Mouse (Mus musculus) cortical plate, adult 2 months (tissue): ENCODE data around the gene Defb21. TPM values are rescaled to one million over a fixed set of nuclear protein-coding genes. Genes with fewer than 3 reads are reported as not detected.
A peak's percentile ranks its signal among the peaks of the same experiment; 100 is the strongest.

Source experiments
- H3K27ac ChIP-seq: fragments of 200-500 bp; 2 replicates; pipeline ENCODE4 v1.5.1; 2012; ENCODE audit warnings: low read length, control low read depth, inconsistent platforms; ENCODE audit not compliant: insufficient read depth
- H3K4me1 ChIP-seq: fragments of 200-500 bp; 2 replicates; pipeline ENCODE4 v1.6.1; 2011; ENCODE audit warnings: low read length; ENCODE audit not compliant: control insufficient read depth, insufficient read depth
- H3K4me3 ChIP-seq: fragments of 200-500 bp; 2 replicates; pipeline ENCODE4 v1.5.1; 2011; ENCODE audit warnings: mild to moderate bottlenecking, low read length, control low read depth; ENCODE audit not compliant: insufficient read depth
- CTCF ChIP-seq: fragments of 200-500 bp; IDR thresholded peaks from 2 replicates; pipeline ENCODE4 v1.5.1; 2011; ENCODE audit warnings: mild to moderate bottlenecking, control low read depth, low read length; ENCODE audit not compliant: insufficient read depth; ENCODE audit errors: extremely low read depth
- POLR2A ChIP-seq: fragments of 200-500 bp; IDR thresholded peaks from 2 replicates; pipeline ENCODE4 v1.6.1; 2011; ENCODE audit warnings: mild to moderate bottlenecking, low read length, control low read depth; ENCODE audit not compliant: insufficient read depth; ENCODE audit errors: extremely low read depth
- polyA plus RNA-seq: library from polyadenylated mRNA; depleted of rRNA; stranded (reverse); fragments of >200 nt; gene quantifications from 2 replicates; pipeline ENCODE4 v1.2.3, GENCODE M21; 2012

Defb21 gene
- polyA plus RNA-seq, 1 experiment = not detected

DNA sequence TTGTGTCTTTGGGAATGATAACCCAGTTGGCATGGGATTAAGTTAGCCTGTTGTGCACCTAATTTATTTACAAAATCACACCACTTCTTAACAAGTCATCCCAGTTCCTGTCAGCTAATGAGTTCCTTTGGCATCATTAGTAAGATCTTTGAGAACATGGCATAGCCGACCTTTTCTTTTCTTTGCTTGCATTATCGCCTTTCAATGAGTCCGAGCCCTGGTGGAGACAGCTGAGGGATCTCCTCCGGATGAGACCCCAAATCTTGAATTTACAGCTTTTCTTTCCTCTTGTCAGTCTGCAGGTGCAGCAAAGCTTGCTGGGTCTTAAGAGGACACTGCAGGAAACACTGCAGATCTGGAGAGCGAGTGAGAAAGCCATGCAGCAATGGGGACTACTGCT, 3.5 kb upstream of the Defb21 start, which contains the start of gene Gm17416:
Gene Gm17416 (plus strand): TSS at position 301 of the 400 bp plus-strand sequence.
- no peak within 1 kb of the TSS for H3K4me3 ChIP-seq
- TF ChIP-seq CTCF (no peak), POLR2A (no peak)
- no peaks in the 10 kb centered on the region for H3K4me1 ChIP-seq

DNA sequence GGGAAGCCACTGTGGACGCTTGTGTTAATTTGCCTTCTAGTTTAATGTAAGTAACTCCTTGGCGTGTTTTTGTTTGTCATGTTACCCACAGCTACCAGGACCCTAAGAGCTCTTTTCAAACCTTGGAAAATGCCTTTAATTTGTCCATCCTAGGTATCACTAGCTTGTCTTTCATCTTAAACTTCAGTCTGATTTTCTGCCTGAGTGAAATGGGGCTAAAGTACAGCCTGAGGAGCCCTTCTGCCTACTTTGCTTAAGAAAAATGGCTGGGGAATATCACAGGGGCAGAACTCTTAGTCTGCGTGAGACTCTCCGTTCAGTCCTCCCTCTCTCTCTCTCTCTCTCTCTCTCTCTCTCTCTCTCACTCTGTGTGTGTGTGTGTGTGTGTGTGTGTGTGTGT, 2.7 kb upstream of the Defb21 start:
- no peaks in the 10 kb centered on the region for H3K4me1 ChIP-seq
- TF ChIP-seq POLR2A (no peak), CTCF (no peak)
- H3K27ac ChIP-seq = no peak overlapping the region
- H3K4me3 ChIP-seq = no peak overlapping the region

More for the DNA sequence above, 3.5 kb upstream of the Defb21 start, which contains the start of gene Gm17416:
- H3K27ac ChIP-seq = no peak within 1 kb of the TSS

DNA sequence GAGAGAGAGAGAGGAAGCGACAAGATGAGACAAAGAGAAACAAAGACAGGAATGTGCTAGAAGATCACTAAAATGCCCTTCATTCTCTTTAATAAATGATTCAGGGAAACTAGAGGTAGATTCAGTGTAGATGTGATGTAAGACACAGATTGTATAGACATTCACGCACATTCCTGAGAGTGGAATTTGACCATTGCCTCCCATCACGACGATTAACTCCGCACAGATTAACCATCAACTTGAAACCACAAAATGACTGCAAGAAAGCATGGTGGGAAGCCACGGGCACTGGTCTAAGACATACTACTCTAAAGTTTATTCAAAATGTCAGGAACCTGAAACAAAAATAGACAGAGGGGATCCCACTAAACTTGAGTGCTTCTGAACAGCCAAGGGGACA, 2.2 kb upstream of the Defb21 start:
- no peak for TF ChIP-seq POLR2A
- no peak for TF ChIP-seq CTCF
- Histone ChIP-seq H3K4me3 (no peak overlapping the region), H3K4me1 (no peaks in the 10 kb centered on the region), H3K27ac (no peak overlapping the region)

DNA sequence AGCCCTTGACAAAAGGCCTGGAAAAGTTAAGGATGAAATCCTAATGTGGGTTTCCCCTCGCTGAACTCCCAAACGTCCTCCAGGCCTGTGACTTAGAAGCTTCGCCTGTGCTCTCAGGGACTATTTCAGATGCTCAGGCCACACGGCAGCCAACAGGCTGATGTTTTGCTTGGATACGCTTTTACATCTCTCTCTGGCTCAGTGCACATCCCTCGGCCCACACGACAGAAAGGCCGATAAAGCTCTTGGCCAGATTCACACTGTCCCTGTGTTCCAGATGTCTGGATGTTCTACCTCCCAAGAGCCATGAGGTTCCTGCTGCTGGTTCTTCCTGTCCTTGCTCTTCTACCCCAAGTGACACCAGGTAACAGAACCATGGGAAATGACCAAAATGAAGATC, 940 bp downstream of the Defb21 start:
- TF ChIP-seq CTCF (no peak), POLR2A (no peak)
- Histone ChIP-seq H3K4me3 (no peak overlapping the region), H3K27ac (no peak overlapping the region), H3K4me1 (no peaks in the 10 kb centered on the region)

DNA sequence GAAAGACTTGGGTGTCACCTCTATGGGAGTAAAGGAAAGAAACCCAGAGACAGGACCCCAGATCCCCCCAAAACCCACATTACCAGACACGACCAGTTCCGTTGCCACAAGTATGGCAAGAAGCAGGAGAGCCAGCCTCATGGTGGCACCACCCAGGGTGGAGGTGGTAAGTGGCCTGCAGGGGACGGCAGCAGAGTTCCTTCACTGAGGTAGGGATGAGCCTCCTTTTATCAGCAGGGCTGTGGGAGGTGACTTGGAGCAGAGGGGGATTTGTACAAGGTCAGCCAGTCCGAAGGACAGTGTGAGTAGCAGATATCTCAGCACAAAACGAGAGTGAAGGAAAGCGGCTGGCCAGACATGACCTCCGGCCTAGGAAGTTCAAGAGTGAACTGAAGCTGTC, 7.6 kb downstream of the Defb21 start, which contains the start of gene Defb19:
Gene Defb19 (minus strand): TSS at position 206 of the 400 bp plus-strand sequence.
- Histone ChIP-seq H3K27ac (no peak within 1 kb of the TSS), H3K4me3 (no peak within 1 kb of the TSS), H3K4me1 (no peaks in the 10 kb centered on the region)
- TF ChIP-seq POLR2A (no peak), CTCF (no peak)

DNA sequence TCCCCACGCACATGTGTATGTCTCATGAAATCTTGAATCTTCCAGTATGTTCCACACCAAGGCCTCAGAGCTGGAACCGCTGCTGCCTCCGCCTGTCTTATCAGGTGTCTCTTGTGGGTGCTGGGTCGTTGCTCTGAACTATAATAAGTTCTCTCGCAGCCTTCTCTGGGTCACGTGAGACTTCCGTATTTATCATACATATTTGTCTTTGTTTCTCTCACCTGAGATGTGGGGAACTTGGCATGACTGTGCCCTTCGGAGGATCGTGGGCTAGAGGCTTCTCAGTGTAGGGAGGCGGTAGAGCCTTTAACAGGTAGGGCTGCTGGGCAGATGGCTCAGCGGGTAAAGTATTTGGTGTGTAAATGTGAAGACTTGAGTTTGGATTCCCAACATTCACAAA, 8.1 kb downstream of the Defb21 start:
- Histone ChIP-seq H3K27ac (no peak overlapping the region), H3K4me3 (no peak overlapping the region), H3K4me1 (no peaks in the 10 kb centered on the region)
- TF ChIP-seq POLR2A = no peak
- TF ChIP-seq CTCF = no peak

DNA sequence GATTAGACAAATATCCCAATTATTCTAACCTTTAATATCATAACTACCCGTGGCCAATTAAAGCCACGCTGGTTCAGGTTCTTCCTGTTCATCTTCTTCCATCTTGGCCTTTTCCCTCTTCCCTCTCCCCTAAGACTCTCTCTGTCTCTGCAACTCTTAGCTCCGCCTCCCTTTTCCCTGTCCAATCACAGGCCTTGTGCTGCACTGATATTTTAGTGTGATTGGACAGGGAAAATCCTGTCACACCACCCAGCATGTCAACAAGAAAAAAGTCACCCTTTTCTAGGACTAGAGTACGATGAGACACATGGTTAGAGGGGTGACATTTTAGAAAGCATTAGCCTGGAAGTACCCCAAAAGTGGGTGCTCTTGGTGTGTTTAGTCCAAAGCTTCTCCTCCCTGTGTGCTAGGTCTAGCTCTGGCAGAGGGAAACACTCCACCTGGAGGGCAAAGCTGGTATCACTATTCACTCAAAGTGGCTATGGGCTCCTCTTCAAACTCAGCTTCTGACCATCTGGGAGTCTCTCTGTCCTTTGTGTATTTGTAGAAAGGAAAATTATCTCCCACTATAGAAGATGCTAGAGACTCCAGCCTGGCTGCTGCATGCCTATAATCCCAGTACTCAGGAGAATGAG, 14.5 kb downstream of the Defb21 start:
- Histone ChIP-seq H3K4me1 (no peaks in the 10 kb centered on the region), H3K4me3 (no peak overlapping the region), H3K27ac (no peak overlapping the region)
- TF ChIP-seq CTCF = peak; percentile 43
- no peak for TF ChIP-seq POLR2A

DNA sequence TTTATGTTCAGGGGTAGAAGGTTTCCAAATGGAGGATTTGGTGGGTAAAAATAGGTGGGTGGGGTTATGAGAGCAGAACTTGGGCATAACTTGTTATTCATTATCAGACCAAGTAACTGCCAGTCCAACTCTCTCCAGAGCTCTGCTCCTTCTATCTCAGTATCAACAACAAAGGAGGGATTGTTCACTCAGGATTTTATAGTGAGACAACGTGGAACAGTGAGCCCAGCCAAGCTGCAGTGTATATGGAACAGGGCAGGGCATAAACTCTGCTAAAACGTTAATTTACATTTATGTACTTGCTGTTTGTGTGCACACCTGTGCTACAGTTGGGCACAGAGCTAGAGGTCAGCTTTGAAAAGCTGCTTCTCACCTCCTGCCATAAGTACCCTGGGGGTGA, 15.9 kb downstream of the Defb21 start:
- Histone ChIP-seq H3K4me1 (no peaks in the 10 kb centered on the region), H3K4me3 (no peak overlapping the region), H3K27ac (no peak overlapping the region)
- TF ChIP-seq CTCF (no peak), POLR2A (no peak)

DNA sequence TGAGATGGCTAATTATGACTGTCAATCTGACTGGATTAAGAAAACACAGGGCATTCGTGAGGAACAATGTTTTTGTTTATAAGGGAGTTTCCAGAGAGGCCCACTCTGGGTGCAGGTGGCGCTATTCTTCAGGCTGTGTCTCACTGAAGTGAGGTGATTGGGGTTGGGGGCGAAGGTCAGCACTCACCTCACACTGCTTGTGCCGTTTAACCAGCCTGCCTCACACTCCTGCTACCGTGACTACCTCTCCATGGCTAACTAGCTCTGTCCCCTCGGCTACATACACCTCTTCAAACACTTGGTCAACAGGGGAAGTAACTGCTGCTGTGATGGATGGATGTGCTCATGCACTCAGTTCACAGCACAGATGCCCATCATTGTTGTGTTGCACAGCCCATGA, 16.5 kb downstream of the Defb21 start:
- TF ChIP-seq POLR2A = no peak
- no peak for TF ChIP-seq CTCF
- H3K4me3 ChIP-seq = no peak overlapping the region

DNA sequence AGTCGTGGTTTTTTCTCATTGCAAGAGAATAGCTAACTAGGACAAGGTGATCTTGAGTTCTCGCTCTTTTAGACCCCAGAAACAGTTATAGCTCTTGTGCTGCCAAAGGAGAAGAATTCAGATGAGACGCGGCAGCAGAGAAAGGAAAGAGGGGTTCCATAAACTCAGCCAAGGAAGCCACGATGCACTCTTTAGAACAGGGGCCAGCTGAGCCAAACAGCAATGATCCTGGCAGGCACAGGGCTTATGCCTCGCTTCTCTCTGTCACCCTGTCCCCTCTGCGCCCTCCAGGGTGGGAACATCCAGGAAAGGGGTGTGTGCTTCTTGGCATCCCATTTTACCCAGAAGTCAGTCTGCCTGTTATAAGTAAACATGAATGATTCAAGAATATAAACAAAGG, 26.8 kb downstream of the Defb21 start, which contains the start of gene Defb45:
Gene Defb45 (minus strand): TSS at position 101 of the 400 bp plus-strand sequence.
- no peak within 1 kb of the TSS for H3K27ac ChIP-seq

More for the DNA sequence above, 16.5 kb downstream of the Defb21 start:
- H3K4me1 ChIP-seq = no peaks in the 10 kb centered on the region
- no peak overlapping the region for H3K27ac ChIP-seq

DNA sequence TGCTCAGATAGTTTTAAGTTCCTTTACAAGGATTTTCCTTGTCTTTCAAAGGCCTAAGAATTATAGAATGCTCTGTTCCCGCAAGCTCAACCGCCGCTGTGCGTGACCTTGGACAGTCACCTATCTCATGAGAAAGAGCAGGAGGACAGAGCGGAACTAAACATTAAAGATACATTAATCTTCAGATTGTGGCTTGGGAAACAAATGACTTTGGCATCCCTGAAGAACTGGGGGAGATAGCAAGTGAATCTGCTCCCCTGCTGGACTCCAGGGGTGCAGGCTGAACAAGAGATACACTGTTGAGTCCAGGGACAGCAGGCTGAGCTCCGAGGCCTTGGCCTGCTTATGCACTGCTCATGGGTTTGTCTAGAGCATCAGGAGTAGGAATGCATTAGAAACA, 27.5 kb downstream of the Defb21 start:
- no peak overlapping the region for H3K27ac ChIP-seq
- no peaks in the 10 kb centered on the region for H3K4me1 ChIP-seq
- H3K4me3 ChIP-seq = no peak overlapping the region
- no peak for TF ChIP-seq POLR2A

More for the DNA sequence above, 26.8 kb downstream of the Defb21 start, which contains the start of gene Defb45:
- Histone ChIP-seq H3K4me3 (no peak within 1 kb of the TSS), H3K4me1 (no peaks in the 10 kb centered on the region)
- TF ChIP-seq CTCF (no peak), POLR2A (no peak)
